Mouse (Mus musculus) CD8-positive naive resting alpha-beta T cell, adult 2 months (primary cell): ENCODE results near the gene Sfi1.
A peak's percentile ranks its signal among the peaks of the same experiment; 100 is the strongest.
"Not testable (repeated sequence)": the region's sequence is repeated elsewhere in the genome, so short reads cannot be mapped to it uniquely, and the experiment has no call there.

Experiments used
- DNase-seq, 2 experiments: peaks; one replicate each; pipeline ENCODE4 v3.0.0; 2022; ENCODE audit warnings: low read depth in 2 of 2, low spot score in 2 of 2

Gene Sfi1

GRCm38 (mm10) chr11:3173425-3174318, 19.6 kb downstream of the Sfi1 start:
- peak; percentile 61 to 74 for DNase-seq

DNA sequence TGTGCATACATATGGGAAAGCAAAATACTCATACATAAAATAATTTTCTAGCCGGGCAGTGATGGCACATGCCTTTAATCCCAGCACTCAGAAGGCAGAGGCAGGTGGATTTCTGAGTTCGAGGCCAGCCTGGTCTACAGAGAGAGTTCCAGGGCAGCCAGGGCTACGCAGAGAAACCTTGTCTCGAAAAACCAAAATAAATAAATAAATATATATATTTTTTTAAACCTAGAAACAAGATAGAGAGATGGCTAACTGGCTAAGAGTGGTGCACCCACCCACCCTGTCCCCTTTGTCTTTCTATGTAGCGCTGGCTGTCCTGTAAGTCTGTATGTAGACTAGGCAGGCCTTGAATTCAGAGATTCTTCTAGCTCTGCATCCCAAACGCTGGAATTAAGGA, 20.7 kb downstream of the Sfi1 start:
- DNase-seq, result not testable (repeated sequence)

- DNase-seq, result peak; percentile 53 to 62
These were observed 21.3 kb downstream of the Sfi1 start for GRCm38 (mm10) chr11:3171931-3172330.

- peak in 1 of 2 experiments; percentile 21 for DNase-seq
These were observed 24.2 kb downstream of the Sfi1 start for GRCm38 (mm10) chr11:3169042-3169441.

DNA sequence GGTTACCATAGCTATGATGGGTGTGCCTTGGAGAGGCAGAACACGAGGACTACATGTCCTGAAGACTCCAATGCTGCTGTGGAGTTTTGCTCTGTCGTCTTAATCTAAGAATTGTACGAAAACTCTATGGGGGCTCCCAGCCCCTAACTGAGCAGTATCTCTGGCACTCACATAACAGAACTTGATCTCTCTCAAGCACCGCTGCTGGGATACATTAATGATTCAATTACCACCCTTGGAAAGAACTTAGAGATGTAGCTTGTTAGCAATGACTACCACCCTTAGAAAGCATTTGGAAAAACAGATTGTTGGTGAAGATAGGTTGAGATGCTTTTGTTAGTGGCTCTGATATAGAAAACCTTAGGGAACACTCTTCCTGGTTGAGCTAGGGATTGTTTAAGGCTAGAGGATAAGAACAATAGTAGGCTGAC, 25.7 kb downstream of the Sfi1 start:
- DNase-seq, result peak; percentile 47 to 58

- DNase-seq, result not testable (repeated sequence)
These were observed 26.1 kb downstream of the Sfi1 start for GRCm38 (mm10) chr11:3167129-3167528.

DNA sequence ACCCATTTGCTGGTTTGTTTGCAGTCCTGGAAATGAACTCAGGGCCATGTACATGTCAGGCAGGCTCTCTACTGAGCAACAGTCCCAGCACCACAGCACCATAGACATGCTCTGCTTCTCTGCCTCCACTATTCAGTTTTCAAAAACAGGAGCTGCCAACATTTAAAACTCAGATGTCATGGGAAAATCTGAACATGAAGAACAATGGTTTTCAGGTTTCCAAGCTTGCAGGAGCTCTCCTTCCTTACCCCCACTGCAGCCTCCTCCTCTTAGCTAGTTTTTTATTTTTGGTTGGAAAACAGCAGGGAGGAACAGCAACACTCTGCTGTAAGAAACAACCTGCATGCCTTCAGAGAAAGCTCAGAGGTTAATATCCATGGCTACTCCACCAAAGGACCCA, 26.9 kb downstream of the Sfi1 start:
- DNase-seq, result peak; percentile 43 to 49

DNA sequence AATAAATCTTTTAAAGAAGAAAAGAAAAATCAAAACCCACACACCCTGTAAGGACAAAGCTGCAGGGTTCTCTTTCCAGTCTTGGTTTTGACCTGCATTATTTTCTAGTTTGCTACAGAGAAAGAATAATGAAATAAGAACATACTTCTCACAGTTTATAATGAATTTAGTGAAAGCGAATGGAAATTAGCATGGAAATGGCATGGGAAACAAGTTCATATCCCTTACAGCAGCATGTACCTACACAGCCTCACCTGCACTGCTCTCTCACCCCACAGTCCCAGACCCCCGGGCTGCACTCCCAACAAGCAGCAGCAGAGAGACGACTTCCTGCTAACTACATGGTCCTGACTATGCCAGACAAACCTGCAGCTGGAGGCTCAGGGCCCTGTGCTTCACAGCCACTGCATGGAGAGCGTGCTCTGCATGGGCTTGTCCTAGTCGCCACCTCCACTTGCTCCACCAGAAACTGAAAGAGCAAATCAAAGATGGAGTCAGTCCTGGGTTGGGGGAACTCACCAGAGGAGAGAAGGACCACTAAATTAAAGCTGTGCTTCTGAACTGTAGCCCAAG, 28.0 kb downstream of the Sfi1 start:
- not testable (repeated sequence) for DNase-seq

- DNase-seq, result not testable (repeated sequence)
These were observed 29.6 kb downstream of the Sfi1 start for GRCm38 (mm10) chr11:3163661-3164060.

DNA sequence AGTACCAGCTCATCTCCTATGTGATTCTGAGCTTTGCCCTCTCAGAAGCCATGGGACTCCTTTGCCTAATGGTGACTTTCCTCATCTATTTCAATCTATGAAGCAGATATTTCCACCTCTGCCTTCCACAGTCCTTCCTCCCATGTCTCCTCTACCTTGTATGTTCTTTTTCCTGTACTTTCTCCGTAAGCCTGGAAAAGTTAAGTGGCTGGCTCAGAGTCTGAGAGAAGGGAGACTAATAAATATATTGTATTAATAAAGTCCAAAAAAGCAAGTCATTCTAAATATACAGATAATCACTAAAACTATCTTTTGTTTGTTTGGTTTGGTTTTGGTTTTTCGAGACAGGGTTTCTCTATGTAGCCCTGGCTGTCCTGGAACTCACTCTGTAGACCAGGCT, 30.1 kb downstream of the Sfi1 start:
- peak; percentile 42 to 54 for DNase-seq

GRCm38 (mm10) chr11:3162236-3162897, 30.9 kb downstream of the Sfi1 start:
- DNase-seq, result peak; percentile 67 to 77

DNA sequence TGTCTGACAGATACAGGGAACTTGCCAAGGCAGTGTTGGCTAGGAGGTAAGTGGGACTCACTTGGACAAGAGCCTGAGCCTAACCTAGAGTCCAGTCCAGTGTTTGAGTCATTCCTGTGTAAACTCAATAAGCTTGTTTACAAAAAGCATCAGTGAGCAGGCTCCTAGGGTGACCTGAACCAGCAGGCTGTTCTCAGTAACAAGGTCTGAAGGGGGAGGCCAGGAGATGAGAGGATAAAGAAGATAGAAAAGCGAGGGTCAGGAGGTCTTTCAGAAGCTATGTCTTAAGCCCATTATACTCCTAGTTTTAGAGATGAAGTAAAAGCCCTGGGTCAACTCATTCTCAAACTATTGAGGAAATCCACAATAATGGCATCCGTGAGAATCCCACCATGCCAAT, 31.9 kb downstream of the Sfi1 start:
- peak; percentile 59 to 69 for DNase-seq

DNA sequence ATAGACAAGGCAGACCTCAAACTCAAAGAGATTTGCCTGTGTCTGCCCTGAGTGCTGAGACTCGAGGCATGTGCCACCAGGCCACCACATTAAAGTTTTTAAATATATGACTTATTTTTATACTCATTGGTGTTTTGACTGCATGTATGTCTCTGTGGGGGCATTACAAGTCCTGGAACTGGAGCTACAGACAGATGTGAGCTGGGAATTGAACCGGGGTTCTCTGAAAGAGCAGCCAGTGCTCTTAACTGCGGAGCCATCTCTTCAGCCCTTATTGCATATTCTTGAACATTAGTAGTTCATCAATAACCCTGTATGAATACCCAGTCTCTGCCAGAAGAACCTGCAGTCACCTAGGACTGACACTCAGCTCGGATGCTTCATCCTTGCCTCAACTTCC, 34.5 kb downstream of the Sfi1 start:
- not testable (repeated sequence) for DNase-seq

- peak in 1 of 2 experiments; percentile 21 for DNase-seq
These were observed 35.3 kb downstream of the Sfi1 start for GRCm38 (mm10) chr11:3157996-3158395.

DNA sequence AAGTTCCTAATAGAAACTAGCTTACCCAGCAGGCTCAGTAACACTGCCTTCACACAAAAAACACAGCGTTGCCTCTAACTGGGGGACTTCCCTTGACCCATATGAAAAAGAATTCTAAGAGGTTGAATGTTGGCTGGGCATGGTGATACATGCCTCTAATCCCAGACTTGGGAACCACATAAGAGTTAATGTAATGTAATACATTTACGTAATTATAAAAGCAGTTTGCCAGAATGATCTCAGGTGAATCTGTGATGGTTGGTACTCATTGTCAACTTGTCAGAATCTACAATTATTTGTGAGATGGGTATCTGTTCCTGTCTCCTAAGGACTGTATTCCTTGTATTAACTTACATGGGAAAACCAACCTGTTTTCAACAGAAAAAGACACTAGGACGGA, 36.3 kb downstream of the Sfi1 start:
- DNase-seq, result not testable (repeated sequence)

GRCm38 (mm10) chr11:3153666-3154397, 39.4 kb downstream of the Sfi1 start:
- peak; percentile 65 to 77 for DNase-seq

GRCm38 (mm10) chr11:3151358-3151757, 41.9 kb downstream of the Sfi1 start:
- not testable (repeated sequence) for DNase-seq

DNA sequence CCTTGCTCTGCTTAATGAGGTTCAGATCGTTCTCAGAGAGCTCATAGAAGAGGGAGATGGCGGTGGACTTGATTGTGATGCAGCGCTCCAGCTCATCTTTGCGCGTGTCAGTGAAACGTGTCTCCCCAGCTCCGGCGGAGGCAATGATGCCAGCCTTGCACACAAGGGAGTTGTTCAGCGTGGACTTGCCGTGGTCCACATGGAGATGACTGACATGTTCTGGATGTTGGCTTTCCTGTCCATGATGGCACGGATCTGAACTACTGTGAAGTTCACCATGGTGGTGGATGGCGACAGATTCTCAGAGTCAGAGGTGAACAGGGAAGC, 42.6 kb downstream of the Sfi1 start:
- not testable (repeated sequence) for DNase-seq

DNA sequence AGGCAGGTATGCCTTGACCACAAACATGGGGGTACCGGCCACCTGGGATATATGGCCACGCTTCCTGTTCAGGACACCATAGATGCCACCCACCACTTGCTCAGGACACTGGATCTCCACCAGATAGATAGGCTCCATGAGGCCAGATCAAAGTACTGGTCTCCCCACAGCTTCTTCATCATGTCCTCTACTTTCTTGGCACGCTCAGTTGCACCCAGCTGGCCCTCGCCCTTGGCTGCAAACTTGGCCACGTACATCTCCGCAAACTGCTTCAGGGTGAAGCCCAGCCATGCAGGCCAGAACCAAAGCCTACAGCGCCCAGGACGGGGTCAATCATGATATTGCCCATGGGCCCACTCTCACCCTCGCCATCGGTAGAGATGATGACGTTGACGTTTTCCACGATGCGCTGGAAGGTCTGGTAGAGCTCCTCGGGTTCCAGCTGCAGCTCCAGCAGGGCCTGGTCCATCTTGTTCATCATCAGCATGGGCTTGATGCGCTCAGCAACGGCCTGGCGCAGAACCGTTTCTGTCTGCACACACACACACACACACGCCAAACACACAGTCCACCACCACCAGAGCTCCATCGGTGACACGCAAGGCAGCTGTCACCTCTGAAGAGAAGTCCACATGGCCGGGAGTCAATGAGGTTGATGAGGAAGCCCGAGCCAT, 43.1 kb downstream of the Sfi1 start:
- DNase-seq, result not testable (repeated sequence)

- DNase-seq, result not testable (repeated sequence)
These were observed 43.8 kb downstream of the Sfi1 start for GRCm38 (mm10) chr11:3149471-3149870.

DNA sequence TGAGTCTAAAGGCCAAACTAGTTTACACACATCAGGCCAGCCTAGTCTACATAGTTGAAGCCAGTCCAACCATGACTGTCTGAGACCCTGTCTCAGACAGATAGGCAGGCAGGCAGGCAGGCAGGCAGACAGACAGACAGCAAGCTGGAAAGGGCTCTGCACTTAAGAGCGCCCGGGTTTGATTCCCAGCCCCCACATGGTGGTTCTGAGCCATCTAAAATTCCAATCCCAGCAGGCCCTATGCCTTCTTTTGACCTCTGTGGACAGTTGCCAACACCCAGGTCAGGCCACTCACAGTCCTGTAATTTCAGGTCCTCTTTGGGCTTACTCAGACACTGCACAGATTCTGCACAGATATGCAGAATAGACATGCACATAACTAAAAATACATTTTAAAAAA, 46.5 kb downstream of the Sfi1 start:
- not testable (repeated sequence) for DNase-seq
